Mouse (Mus musculus) MEL (cell line): Measurements from ENCODE around the gene Fgfr2.

Experiments used
- CTCF ChIP-seq, 3 experiments: IDR thresholded peaks in 2 of 3; conservative IDR thresholded peaks in 1 of 3; 2 replicates each; pipeline ENCODE4 v1.5.1; 2011 to 2012; ENCODE audit warnings: low read length in 3 of 3, low read depth in 2 of 3, mild to moderate bottlenecking in 2 of 3, improper control_type of control experiment in 1 of 3, inconsistent platforms in 1 of 3, mixed read lengths in 1 of 3, moderate library complexity in 1 of 3; ENCODE audit not compliant: control insufficient read depth in 1 of 3, insufficient read depth in 1 of 3, poor library complexity in 1 of 3, severe bottlenecking in 1 of 3
- NELFE ChIP-seq: IDR thresholded peaks from 2 replicates; pipeline ENCODE4 v1.6.1; 2011; ENCODE audit warnings: low read depth, low read length, improper control_type of control experiment

DNA sequence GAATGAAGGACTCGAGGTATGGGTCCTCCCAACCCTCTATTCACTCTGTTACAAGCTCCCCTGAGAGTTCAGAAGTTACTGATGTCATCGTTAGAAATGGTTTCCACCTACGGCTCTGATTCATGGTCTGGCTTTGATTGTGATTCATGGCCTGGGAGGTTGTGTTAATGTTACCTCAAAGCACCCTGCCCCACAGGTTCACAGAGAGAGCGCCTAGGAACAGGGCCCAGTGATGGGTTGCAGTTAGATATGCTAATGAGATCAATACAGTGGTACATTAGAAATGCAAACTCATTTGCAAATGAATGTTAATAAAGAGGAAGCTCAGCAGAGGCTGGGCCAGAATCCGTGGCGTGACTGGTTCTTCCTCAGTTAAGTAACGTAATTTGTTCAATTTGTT is 1467.1 kb downstream of the Fgfr2 start:
- TF ChIP-seq CTCF (IDR thresholded peaks at IDR 0.05 in 2 of 3, conservative IDR thresholded peaks at IDR 0.05 in 1 of 3; ENCODE audit: control insufficient read depth in 1 of 3, insufficient read depth in 1 of 3, low read depth in 2 of 3, low read length in 3 of 3, poor library complexity in 1 of 3, severe bottlenecking in 1 of 3), result no peak
- TF ChIP-seq NELFE, result no peak
